Mouse (Mus musculus) lung, adult 2 months (tissue): ENCODE data around the gene Nfx1.

Experiments used
- CTCF ChIP-seq: fragments of 200-500 bp; IDR thresholded peaks from 2 replicates; pipeline ENCODE4 v1.5.1; 2011; ENCODE audit warnings: mild to moderate bottlenecking, low read length, control low read depth; ENCODE audit not compliant: insufficient read depth
- POLR2A ChIP-seq: fragments of 200-500 bp; IDR thresholded peaks from 2 replicates; pipeline ENCODE4 v1.6.1; 2011; ENCODE audit warnings: low read depth, mild to moderate bottlenecking, control low read depth, low read length, borderline replicate concordance; ENCODE audit errors: extremely low read depth

DNA sequence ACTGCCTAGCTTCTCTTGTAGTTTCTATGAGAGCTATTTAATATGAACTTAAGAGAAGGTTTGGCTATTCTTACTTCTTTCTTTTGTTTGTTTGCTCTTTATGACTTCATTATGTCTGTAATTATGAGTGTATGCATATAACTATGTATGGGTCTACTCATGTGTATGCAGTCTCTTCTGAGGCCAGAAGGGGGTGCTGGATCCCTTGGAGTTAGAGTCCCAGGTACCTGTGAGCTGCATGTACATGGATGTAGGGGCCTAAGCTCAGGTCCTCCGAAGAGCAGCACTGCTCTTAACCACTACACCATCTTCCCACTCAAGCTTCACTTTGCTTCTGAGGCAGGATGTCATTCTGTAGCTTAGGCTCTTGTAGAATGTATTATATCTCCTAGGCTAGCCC, 17.2 kb upstream of the Nfx1 start:
- TF ChIP-seq POLR2A (no peak), CTCF (peak; percentile 26)
